ENCODE assay signal across 1 mouse cellular context in the genomic region with DNA sequence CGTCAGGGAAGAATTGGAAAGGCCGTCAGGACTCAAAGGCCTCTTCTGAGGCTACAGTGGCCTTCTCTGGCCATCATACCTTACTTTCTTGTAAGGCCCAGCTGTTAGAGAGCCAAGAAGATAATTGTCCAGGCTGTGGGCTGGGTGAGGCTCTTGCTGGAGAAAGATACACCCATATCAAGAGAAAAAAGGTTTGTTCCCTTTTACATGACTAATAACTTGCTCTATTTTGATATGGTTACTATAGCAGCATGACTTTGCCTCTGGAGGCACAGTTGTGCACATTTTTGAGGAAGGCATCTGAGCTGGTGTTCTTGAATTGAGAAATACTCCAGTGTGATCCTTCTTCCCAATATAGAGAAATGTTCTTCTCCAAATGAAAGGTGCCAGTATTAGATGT.
TF ChIP-seq lines count a peak whose summit lies in the region.

No protein-coding gene starts in this region.

TF ChIP-seq in MEL, 35 proteins besides CTCF, POLR2A, EP300 and RAD21 (continued from another document):
- TF ChIP-seq ZNF384 (IDR thresholded peaks at IDR 0.05; ENCODE audit: low read depth, low read length): peak; percentile 62; the same call in 1 of the 2 replicates
- no peak; the same call in 1 of the 2 replicates for TF ChIP-seq POLR2AphosphoS2 (IDR thresholded peaks at IDR 0.05; ENCODE audit: low read length)
- TF ChIP-seq GATA1 (IDR thresholded peaks at IDR 0.05; ENCODE audit: low read depth, low read length): peak; percentile 95
